Mouse (Mus musculus): Measurements from ENCODE around the gene Zfc3h1. TPM values are rescaled to one million over a fixed set of nuclear protein-coding genes. Genes with fewer than 3 reads are reported as not detected.

The Zfc3h1 gene
- 10 to 100 TPM; 23.2 to 35.4 TPM for polyA plus RNA-seq (2017; shearing (Covaris generic))

- ATAC-seq = peak; percentile 90
Measured at GRCm38 (mm10) chr10:115384221-115385017, at the start of gene Zfc3h1, which contains the start of gene Thap2. Zfc3h1 (plus strand) TSS chr10:115384959. Thap2 (minus strand) TSS chr10:115384443.

GRCm38 (mm10) chr10:115336901-115337300 lies 47.9 kb upstream of the Zfc3h1 start:
- no peak for ATAC-seq

GRCm38 (mm10) chr10:115339820-115340328 lies 44.9 kb upstream of the Zfc3h1 start:
- ATAC-seq = no peak

GRCm38 (mm10) chr10:115342771-115343425 lies 41.9 kb upstream of the Zfc3h1 start:
- ATAC-seq = no peak

GRCm38 (mm10) chr10:115346444-115346843 lies 38.3 kb upstream of the Zfc3h1 start:
- no peak for ATAC-seq

GRCm38 (mm10) chr10:115348131-115348530 lies 36.6 kb upstream of the Zfc3h1 start:
- no peak for ATAC-seq

GRCm38 (mm10) chr10:115349029-115349428 lies 35.7 kb upstream of the Zfc3h1 start:
- no peak for ATAC-seq

- no peak for ATAC-seq
Measured at GRCm38 (mm10) chr10:115349509-115349908, 35.2 kb upstream of the Zfc3h1 start.

GRCm38 (mm10) chr10:115350810-115351397 lies 33.9 kb upstream of the Zfc3h1 start:
- ATAC-seq = no peak

GRCm38 (mm10) chr10:115354553-115354952 lies 30.2 kb upstream of the Zfc3h1 start:
- ATAC-seq = no peak

GRCm38 (mm10) chr10:115355016-115355415 lies 29.7 kb upstream of the Zfc3h1 start:
- ATAC-seq = no peak

GRCm38 (mm10) chr10:115356106-115356505 lies 28.7 kb upstream of the Zfc3h1 start:
- ATAC-seq = no peak

- no peak for ATAC-seq
Measured at GRCm38 (mm10) chr10:115358216-115358919, 26.4 kb upstream of the Zfc3h1 start.

GRCm38 (mm10) chr10:115359066-115359465 lies 25.7 kb upstream of the Zfc3h1 start:
- ATAC-seq = no peak

- peak; percentile 78 for ATAC-seq
Measured at GRCm38 (mm10) chr10:115361840-115362622, 22.7 kb upstream of the Zfc3h1 start, which contains the start of gene Tmem19. Tmem19 (minus strand) TSS chr10:115362501.

- ATAC-seq = peak; percentile 20
Measured at GRCm38 (mm10) chr10:115362623-115362964, 22.2 kb upstream of the Zfc3h1 start.

GRCm38 (mm10) chr10:115363151-115363550 lies 21.6 kb upstream of the Zfc3h1 start:
- peak; percentile 25 for ATAC-seq

GRCm38 (mm10) chr10:115381506-115382084 lies 3.2 kb upstream of the Zfc3h1 start:
- no peak for ATAC-seq

GRCm38 (mm10) chr10:115382846-115383643 lies 1.7 kb upstream of the Zfc3h1 start:
- ATAC-seq = no peak

GRCm38 (mm10) chr10:115383644-115384220 lies 1.0 kb upstream of the Zfc3h1 start:
- ATAC-seq = no peak

All from activated CD4-positive, CD25-positive, alpha-beta regulatory T cell, adult 4 months (primary cell).